8 mouse cellular contexts compared by ENCODE assay signal in genomic region chr7:105555571-105555970, GRCm38 (mm10). TPM values are rescaled to one million over a fixed set of nuclear protein-coding genes. Genes with fewer than 3 reads are reported as not detected.
A peak's percentile ranks its signal among the peaks of the same experiment; 100 is the strongest.
DNase-seq lines count a peak whose midpoint lies in the region; ATAC-seq and TF ChIP-seq lines count a peak whose summit lies in the region.

No protein-coding gene starts in this region.

- DNase-seq in left cerebral cortex, adult 2 months (ENCODE audit: extremely low spot score in 1 of 2, low spot score in 2 of 2), result no peak
- no peak for DNase-seq in left cerebral cortex, adult 9 months (ENCODE audit: low spot score in 2 of 2)
- DNase-seq in embryonic facial prominence, embryonic 10.5 days (ENCODE audit: low spot score), result no peak
- no peak for DNase-seq in yolk sac, embryonic 10.5 days (ENCODE audit: low spot score)
- no peak for DNase-seq in right cerebral cortex, postnatal 14 days
- DNase-seq in gastrocnemius, postnatal 25 days, result no peak

- peak overlapping the region; percentile 73 for H3K4me3 ChIP-seq in left cerebral cortex, adult 2 months
- peak overlapping the region; percentile 68; the same call in 1 of the 2 replicates for H3K4me3 ChIP-seq in embryonic facial prominence, embryonic 10.5 days
- H3K4me3 ChIP-seq in heart, embryonic 15.5 days, result peak overlapping the region; percentile 84
- peak overlapping the region; percentile 68 for H3K4me3 ChIP-seq in liver, embryonic 16.5 days (ENCODE audit: low read depth, low read length)

- peak overlapping the region; percentile 86 for H3K4me2 ChIP-seq in heart, embryonic 15.5 days
- peak overlapping the region; percentile 76 for H3K4me2 ChIP-seq in liver, embryonic 16.5 days (ENCODE audit: low read depth, low read length)

- no peaks in the 10 kb centered on the region for H3K27me3 ChIP-seq in embryonic facial prominence, embryonic 10.5 days (replicated peaks; ENCODE audit: low read depth, poor library complexity, severe bottlenecking)
- no peaks in the 10 kb centered on the region for H3K27me3 ChIP-seq in heart, embryonic 15.5 days
- no peaks in the 10 kb centered on the region for H3K27me3 ChIP-seq in liver, embryonic 16.5 days (ENCODE audit: control insufficient read depth, insufficient read depth, low read depth, low read length)

- no peak overlapping the region for H3K9ac ChIP-seq in heart, embryonic 15.5 days
- H3K9ac ChIP-seq in liver, embryonic 16.5 days (ENCODE audit: low read depth, low read length), result no peak overlapping the region; the same call in 1 of the 2 replicates

- WGBS in embryonic facial prominence, embryonic 10.5 days, result 88% methylated on average over 10 of the region's 10 CpGs
- 83% methylated on average over 10 of the region's 10 CpGs for WGBS in heart, embryonic 15.5 days
- 77% methylated on average over 10 of the region's 10 CpGs for WGBS in liver, embryonic 16.5 days (ENCODE audit: insufficient replicate concordance)

- H3K4me1 ChIP-seq in embryonic facial prominence, embryonic 10.5 days, result peaks cover 24% of the 10 kb centered on the region
- peaks cover 14% of the 10 kb centered on the region for H3K4me1 ChIP-seq in heart, embryonic 15.5 days (replicated peaks)
- H3K4me1 ChIP-seq in liver, embryonic 16.5 days (ENCODE audit: control insufficient read depth, low read depth, low read length), result peaks cover 19% of the 10 kb centered on the region

- H3K36me3 ChIP-seq in embryonic facial prominence, embryonic 10.5 days (replicated peaks), result peaks cover 45% of the 10 kb centered on the region
- peaks cover 24% of the 10 kb centered on the region; the same call in 1 of the 2 replicates for H3K36me3 ChIP-seq in heart, embryonic 15.5 days
- peaks cover 10% of the 10 kb centered on the region for H3K36me3 ChIP-seq in liver, embryonic 16.5 days (ENCODE audit: control insufficient read depth, insufficient read depth)

- TF ChIP-seq CTCF in left cerebral cortex, adult 2 months (IDR thresholded peaks at IDR 0.05), result no peak

- no peak for ATAC-seq in heart, embryonic 15.5 days (replicated peaks; ENCODE audit: insufficient number of reproducible peaks, insufficient read depth, low FRiP score, low read depth)
- no peak for ATAC-seq in liver, embryonic 16.5 days (ENCODE audit: low read depth)

- intact Hi-C loops in left cerebral cortex, adult 2 months (cut with DNase I), result loop anchor here (2.0 kb wide), 2 partner anchors 25 to 77 kb away; partner anchors contain the start of genes Apbb1 and Trim3

- peak overlapping the region; percentile 53; the same call in 1 of the 2 replicates for H3K27ac ChIP-seq in left cerebral cortex, adult 2 months
- no peak overlapping the region for H3K27ac ChIP-seq in embryonic facial prominence, embryonic 10.5 days (replicated peaks)
- no peak overlapping the region for H3K27ac ChIP-seq in heart, embryonic 15.5 days
- no peak overlapping the region for H3K27ac ChIP-seq in liver, embryonic 16.5 days (ENCODE audit: low read length)

- H3K9me3 ChIP-seq in embryonic facial prominence, embryonic 10.5 days, result no peaks in the 10 kb centered on the region
- no peaks in the 10 kb centered on the region for H3K9me3 ChIP-seq in heart, embryonic 15.5 days (replicated peaks)
- H3K9me3 ChIP-seq in liver, embryonic 16.5 days (replicated peaks; ENCODE audit: control insufficient read depth, low read length), result no peaks in the 10 kb centered on the region

RNA-seq across cellular contexts. Expression of gene Smpd1, which starts 1.4 kb away (rescaled TPM):
- 100 to 1,000 TPM in 1 of 2 experiments, 10 to 100 TPM in 1; 96.9 to 107 TPM for total RNA-seq in left cerebral cortex, adult 2 months (2021)
- polyA plus RNA-seq in embryonic facial prominence, embryonic 10.5 days (2016; fragmentation: Nextera tagmentation; extraction: Ambion mirVana), result 30.3 and 33.1 TPM in 2 replicates
- 54.4 and 61.0 TPM in 2 replicates for polyA plus RNA-seq in heart, embryonic 15.5 days (2015; fragmentation: Nextera tagmentation; extraction: Ambion mirVana)
- 21.3 and 21.9 TPM in 2 replicates for polyA plus RNA-seq in liver, embryonic 16.5 days (2015; fragmentation: Nextera tagmentation; extraction: Ambion mirVana)
- 10 to 100 TPM; 48.6 to 51.5 TPM for total RNA-seq in gastrocnemius, postnatal 25 days (2021)

RNA-seq across cellular contexts. Expression of gene Apbb1, which starts 25.9 kb away (rescaled TPM):
- total RNA-seq in left cerebral cortex, adult 2 months (2021), result 100 to 1,000 TPM; 440 to 458 TPM
- 94.9 and 104 TPM in 2 replicates for polyA plus RNA-seq in embryonic facial prominence, embryonic 10.5 days (2016; fragmentation: Nextera tagmentation; extraction: Ambion mirVana)
- 40.4 and 49.2 TPM in 2 replicates for polyA plus RNA-seq in heart, embryonic 15.5 days (2015; fragmentation: Nextera tagmentation; extraction: Ambion mirVana)
- polyA plus RNA-seq in liver, embryonic 16.5 days (2015; fragmentation: Nextera tagmentation; extraction: Ambion mirVana), result 1.9 and 3.3 TPM in 2 replicates
- total RNA-seq in gastrocnemius, postnatal 25 days (2021), result 1 to 10 TPM; 6.5 to 9.1 TPM

RNA-seq across cellular contexts. Expression of gene Hpx, which starts 44.4 kb away (rescaled TPM):
- total RNA-seq in left cerebral cortex, adult 2 months (2021), result under 1 TPM; 0.30 to 0.68 TPM
- polyA plus RNA-seq in embryonic facial prominence, embryonic 10.5 days (2016; fragmentation: Nextera tagmentation; extraction: Ambion mirVana), result 0.22 TPM in 1 of 2 replicates, not detected in the other
- polyA plus RNA-seq in heart, embryonic 15.5 days (2015; fragmentation: Nextera tagmentation; extraction: Ambion mirVana), result 0.24 and 2.3 TPM in 2 replicates
- polyA plus RNA-seq in liver, embryonic 16.5 days (2015; fragmentation: Nextera tagmentation; extraction: Ambion mirVana), result 451 and 504 TPM in 2 replicates
- total RNA-seq in gastrocnemius, postnatal 25 days (2021), result not detected

Comparison
In these comparisons a context has a peak if more than half of its experiments do, and no peak if none do; other contexts are left out.
1. RNA of gene Hpx, which starts 44.4 kb away (polyA plus RNA-seq): 451 to 504 TPM in liver, embryonic 16.5 days; 0.24 to 2.3 TPM in heart, embryonic 15.5 days and 0.22 TPM in embryonic facial prominence, embryonic 10.5 days; every median in the first group is over 100 times any median in the second.
2. Peak in every context shown above with its lines, with median percentiles within 50 percentile points of each other: H3K4me3 ChIP-seq.